Mouse (Mus musculus): ENCODE data around the gene Gm10378. TPM values are rescaled to one million over a fixed set of nuclear protein-coding genes. Genes with fewer than 3 reads are reported as not detected.
"Not testable (repeated sequence)": the region's sequence is repeated elsewhere in the genome, so short reads cannot be mapped to it uniquely, and the experiment has no call there.

Gm10378 gene
- polyA plus RNA-seq (2015; fragmentation: Nextera tagmentation; extraction: Ambion mirVana), result not detected in 2 replicates

- not testable (repeated sequence) for H3K4me1 ChIP-seq; H3K9me3 ChIP-seq; ATAC-seq (ENCODE audit: extremely low read depth, insufficient number of reproducible peaks, low FRiP score, low TSS enrichment); H3K4me3 ChIP-seq; H3K27ac ChIP-seq (replicated peaks); H3K36me3 ChIP-seq; H3K27me3 ChIP-seq (replicated peaks); H3K4me2 ChIP-seq; H3K9ac ChIP-seq
- WGBS, result no CpG with 5 or more reads among the region's 1 CpGs
Observed at GRCm38 (mm10) chr14:42655638-42656037, at the start of gene Gm10378. Gene Gm10378 (plus strand): TSS chr14:42655938.

- WGBS, result 83% methylated on average over 1 of the region's 2 CpGs
- not testable (repeated sequence) for H3K9ac ChIP-seq; ATAC-seq (ENCODE audit: extremely low read depth, insufficient number of reproducible peaks, low FRiP score, low TSS enrichment); H3K4me3 ChIP-seq; H3K4me2 ChIP-seq; H3K4me1 ChIP-seq; H3K27ac ChIP-seq (replicated peaks); H3K9me3 ChIP-seq; H3K27me3 ChIP-seq (replicated peaks); H3K36me3 ChIP-seq
Observed at GRCm38 (mm10) chr14:42641817-42642216, 13.9 kb upstream of the Gm10378 start, which contains the start of gene Gm3633. Gene Gm3633 (minus strand): TSS chr14:42641917.

Small RNA genes within 50 kb of the gene (microRNA-seq; reads per million reads assigned to microRNA genes)
- gene Gm23620, result not detected
- gene Gm25228, result not detected

Other genes with a start within 250 kb of the Gm10378 start
- gene Gm8005, start 216.3 kb upstream of the Gm10378 start, polyA plus RNA-seq (2015; fragmentation: Nextera tagmentation; extraction: Ambion mirVana), result not detected in 2 replicates
- gene Gm8011, start 192.1 kb upstream of the Gm10378 start, polyA plus RNA-seq (2015; fragmentation: Nextera tagmentation; extraction: Ambion mirVana), result not detected in 2 replicates
- not detected in 2 replicates for gene Gm8020, start 153.6 kb upstream of the Gm10378 start, polyA plus RNA-seq (2015; fragmentation: Nextera tagmentation; extraction: Ambion mirVana)
- not detected in 2 replicates for gene Gm8024, start 131.7 kb upstream of the Gm10378 start, polyA plus RNA-seq (2015; fragmentation: Nextera tagmentation; extraction: Ambion mirVana)
- not detected in 2 replicates for gene Gm17124, start 56.1 kb upstream of the Gm10378 start, polyA plus RNA-seq (2015; fragmentation: Nextera tagmentation; extraction: Ambion mirVana)
- gene Gm3633, start 14.0 kb upstream of the Gm10378 start, polyA plus RNA-seq (2015; fragmentation: Nextera tagmentation; extraction: Ambion mirVana), result not detected in 2 replicates
- not detected in 2 replicates for gene Gm3015, start 112.9 kb downstream of the Gm10378 start, polyA plus RNA-seq (2015; fragmentation: Nextera tagmentation; extraction: Ambion mirVana)
- not detected in 2 replicates for gene Gm10377, start 142.0 kb downstream of the Gm10378 start, polyA plus RNA-seq (2015; fragmentation: Nextera tagmentation; extraction: Ambion mirVana)
- not detected in 2 replicates for gene Gm21977, start 197.5 kb downstream of the Gm10378 start, polyA plus RNA-seq (2015; fragmentation: Nextera tagmentation; extraction: Ambion mirVana)

All from heart, embryonic 13.5 days (tissue).